Mouse (Mus musculus) spleen, postnatal 36 days (tissue): ENCODE measurements around the gene Susd6.

Experiments used
- DNase-seq, 2 experiments: peaks; one replicate each; pipeline ENCODE4 v3.0.0; 2022; ENCODE audit warnings: low spot score in 2 of 2, mixed read lengths in 1 of 2

The Susd6 gene

DNA sequence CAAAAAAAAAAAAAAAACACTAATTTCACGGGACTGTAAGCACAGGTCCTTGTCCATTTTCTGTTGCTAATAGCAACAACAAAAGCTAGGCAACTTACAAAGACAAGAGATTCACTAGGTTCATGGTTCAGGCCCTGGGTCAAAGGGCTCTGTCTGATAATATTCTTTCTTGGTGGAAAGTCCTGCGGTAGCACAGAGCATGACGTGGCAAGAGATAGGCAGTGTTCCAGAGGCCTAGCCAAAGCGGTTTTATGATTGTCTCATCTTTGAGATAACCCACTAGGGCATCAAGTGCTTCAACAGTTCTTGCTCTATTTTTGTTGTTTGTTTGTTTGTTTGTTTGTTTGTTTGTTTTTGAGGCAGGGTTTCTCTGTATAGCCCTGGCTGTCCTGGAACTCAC lies 136.2 kb downstream of the Susd6 start:
- no peak for DNase-seq

- DNase-seq, result no peak
Measured at GRCm38 (mm10) chr12:80927518-80927917, 137.2 kb downstream of the Susd6 start.

GRCm38 (mm10) chr12:80928881-80929280 lies 138.6 kb downstream of the Susd6 start:
- DNase-seq, result no peak

- no peak for DNase-seq
Measured at GRCm38 (mm10) chr12:80930141-80930540, 139.8 kb downstream of the Susd6 start.
